In the genomic region with DNA sequence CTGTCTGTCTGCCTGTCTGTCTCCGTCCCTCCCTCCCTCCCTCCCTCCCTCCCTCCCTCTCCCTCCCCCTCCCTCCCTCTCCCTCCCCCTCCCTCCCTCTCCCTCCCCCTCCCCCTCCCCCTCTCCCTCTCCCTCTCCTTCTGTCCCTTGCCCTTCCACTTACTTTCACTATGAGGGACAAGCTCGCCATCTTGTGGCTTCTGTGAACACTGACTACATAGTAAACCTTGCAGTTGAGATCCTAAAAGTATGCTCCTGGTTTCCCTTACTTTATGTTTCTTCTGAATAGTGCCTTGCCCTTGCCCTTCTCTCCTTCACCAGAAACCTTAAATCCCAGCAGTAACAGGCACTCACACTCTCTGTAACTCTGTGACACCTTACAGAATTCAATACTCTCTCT, we compare ENCODE assay signal across 9 mouse cellular contexts.
DNase-seq lines count a peak whose midpoint lies in the region; ATAC-seq and TF ChIP-seq lines count a peak whose summit lies in the region.
"Had no signal": no experiment of that assay in that cellular context is flagged by ENCODE, and none has a peak within 500 bp of the region (broad histone marks: within the 10 kb centered on the region; RNA-seq: fewer than 3 reads in every experiment).

No protein-coding gene starts in this region.

- TF ChIP-seq CTCF in lung, postnatal 0 days (IDR thresholded peaks at IDR 0.05), result peak; percentile 53

- H3K27me3 ChIP-seq in forebrain, embryonic 15.5 days, result no peaks in the 10 kb centered on the region
- no peaks in the 10 kb centered on the region for H3K27me3 ChIP-seq in forebrain, embryonic 12.5 days
- H3K27me3 ChIP-seq in lung, postnatal 0 days (replicated peaks; ENCODE audit: insufficient read depth, low read length), result no peaks in the 10 kb centered on the region

- H3K36me3 ChIP-seq in forebrain, embryonic 15.5 days, result no peaks in the 10 kb centered on the region
- no peaks in the 10 kb centered on the region for H3K36me3 ChIP-seq in forebrain, embryonic 12.5 days (replicated peaks)
- H3K36me3 ChIP-seq in lung, postnatal 0 days (ENCODE audit: insufficient read depth, low read length), result no peaks in the 10 kb centered on the region

- peak; percentile 32 for DNase-seq in lung, postnatal 0 days (ENCODE audit: low spot score)
- no peak for DNase-seq in lung, adult 18-20 months
- peak; percentile 61 for DNase-seq in embryo, embryonic 10.5 days (ENCODE audit: low spot score)
- peak; percentile 26 for DNase-seq in mesoderm, embryonic 11.5 days (ENCODE audit: low read depth, low spot score)

- H3K4me1 ChIP-seq in forebrain, embryonic 15.5 days, result no peaks in the 10 kb centered on the region
- H3K4me1 ChIP-seq in forebrain, embryonic 12.5 days, result no peaks in the 10 kb centered on the region
- no peaks in the 10 kb centered on the region for H3K4me1 ChIP-seq in lung, postnatal 0 days (ENCODE audit: insufficient read depth, low read depth, low read length)

- no peak overlapping the region for H3K4me2 ChIP-seq in forebrain, embryonic 15.5 days (replicated peaks)
- H3K4me2 ChIP-seq in forebrain, embryonic 12.5 days, result no peak overlapping the region
- H3K4me2 ChIP-seq in lung, postnatal 0 days (replicated peaks; ENCODE audit: low read depth, low read length), result no peak overlapping the region

- no peak overlapping the region for H3K4me3 ChIP-seq in forebrain, embryonic 15.5 days
- no peak overlapping the region for H3K4me3 ChIP-seq in forebrain, embryonic 12.5 days (replicated peaks)
- H3K4me3 ChIP-seq in lung, postnatal 0 days (ENCODE audit: low read depth, low read length), result no peak overlapping the region
- H3K4me3 ChIP-seq: myocyte had no signal

- no peak overlapping the region for H3K27ac ChIP-seq in forebrain, embryonic 15.5 days (replicated peaks)
- no peak overlapping the region for H3K27ac ChIP-seq in forebrain, embryonic 12.5 days
- H3K27ac ChIP-seq in lung, postnatal 0 days (ENCODE audit: low read length), result no peak overlapping the region

- H3K9me3 ChIP-seq in forebrain, embryonic 15.5 days, result no peaks in the 10 kb centered on the region
- H3K9me3 ChIP-seq in forebrain, embryonic 12.5 days, result no peaks in the 10 kb centered on the region
- H3K9me3 ChIP-seq in lung, postnatal 0 days (ENCODE audit: low read length), result no peaks in the 10 kb centered on the region

- peak; percentile 48 for ATAC-seq in forebrain, embryonic 15.5 days (replicated peaks)
- no peak for ATAC-seq in forebrain, embryonic 12.5 days (ENCODE audit: low FRiP score)
- no peak for ATAC-seq in lung, postnatal 0 days
- no peak for ATAC-seq in erythroblast, adult 5-6 weeks (replicated peaks; ENCODE audit: low FRiP score, poor library complexity, severe bottlenecking)
- ATAC-seq in activated CD4-positive, CD25-positive, alpha-beta regulatory T cell, adult 4 months, result no peak

- H3K9ac ChIP-seq in forebrain, embryonic 15.5 days (replicated peaks), result no peak overlapping the region
- no peak overlapping the region for H3K9ac ChIP-seq in forebrain, embryonic 12.5 days
- no peak overlapping the region for H3K9ac ChIP-seq in lung, postnatal 0 days (replicated peaks; ENCODE audit: low read depth)

- TF ChIP-seq EP300 in lung, postnatal 0 days (IDR thresholded peaks at IDR 0.05), result no peak

- WGBS in forebrain, embryonic 15.5 days, result 17% methylated on average over 2 of the region's 2 CpGs
- 20% methylated on average over 2 of the region's 2 CpGs for WGBS in forebrain, embryonic 12.5 days
- 9% methylated on average over 2 of the region's 2 CpGs for WGBS in lung, postnatal 0 days

Comparison
In these comparisons a context has a peak if more than half of its experiments do, and no peak if none do; other contexts are left out.
1. DNase-seq: peak in lung, postnatal 0 days (single experiment), embryo, embryonic 10.5 days (single experiment) and mesoderm, embryonic 11.5 days (single experiment); none in lung, adult 18-20 months (0 of 2).